Mouse (Mus musculus) lung, adult 2 months (tissue): Measurements from ENCODE around the gene 4930402H24Rik.

Experiments used
- CTCF ChIP-seq: fragments of 200-500 bp; IDR thresholded peaks from 2 replicates; pipeline ENCODE4 v1.5.1; 2011; ENCODE audit warnings: mild to moderate bottlenecking, low read length, control low read depth; ENCODE audit not compliant: insufficient read depth
- POLR2A ChIP-seq: fragments of 200-500 bp; IDR thresholded peaks from 2 replicates; pipeline ENCODE4 v1.6.1; 2011; ENCODE audit warnings: low read depth, mild to moderate bottlenecking, control low read depth, low read length, borderline replicate concordance; ENCODE audit errors: extremely low read depth

- no peak for TF ChIP-seq POLR2A
- no peak for TF ChIP-seq CTCF
Observed at GRCm38 (mm10) chr2:130916521-130917147, 10.4 kb upstream of the 4930402H24Rik start.
